Mouse (Mus musculus) T-helper 1 cell (primary cell): Measurements from ENCODE around the gene Atp8b5.

Experiments used
- in situ Hi-C: fragments of 300-600 bp; cut with MboI, MseI; formaldehyde crosslinking; loops from one replicate; pipeline ENCODE4 v1.15.1; 2025; ENCODE audit warnings: high pct_unique_total_duplicates

The Atp8b5 gene

DNA sequence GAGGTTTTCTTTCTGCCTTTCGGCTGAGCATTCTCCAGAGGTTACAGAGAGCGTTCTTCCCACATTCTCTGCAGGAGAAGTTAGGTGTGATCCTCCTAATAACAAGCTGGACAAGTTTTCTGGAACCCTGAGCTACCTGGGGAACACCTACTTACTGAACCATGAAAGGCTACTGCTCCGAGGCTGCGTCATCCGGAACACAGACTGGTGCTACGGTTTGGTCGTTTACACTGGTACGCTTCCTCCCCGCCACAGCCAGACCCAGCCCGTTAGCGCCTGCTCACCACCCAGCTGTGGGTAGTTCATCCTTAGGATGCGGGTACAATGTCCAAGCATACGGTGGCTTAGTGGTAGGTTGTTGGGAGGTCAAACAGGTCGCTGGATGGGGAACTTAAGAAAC lies 55.4 kb downstream of the Atp8b5 start:
- in situ Hi-C loops, result no loop called here

DNA sequence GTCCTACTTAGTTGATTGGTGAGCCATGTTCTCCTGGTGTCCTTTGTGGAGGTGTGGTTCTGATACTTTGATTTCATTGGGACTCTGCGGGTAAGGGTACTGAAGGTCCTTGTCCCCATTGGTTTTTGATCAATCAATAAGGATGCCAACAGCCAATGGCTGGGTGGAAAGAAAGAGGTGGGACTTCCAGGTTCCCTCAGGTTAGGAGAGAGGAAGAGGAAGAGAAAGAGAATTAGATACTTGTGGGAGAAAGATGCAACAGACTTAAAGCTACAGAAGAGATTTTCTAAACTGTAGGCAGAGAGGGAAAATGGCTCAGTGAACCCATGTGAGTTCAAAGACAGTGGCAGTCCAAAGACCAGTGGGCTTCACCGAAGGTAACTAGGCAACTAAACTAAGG lies 60.2 kb downstream of the Atp8b5 start:
- in situ Hi-C loops, result no loop called here

- in situ Hi-C loops, result no loop called here
These were observed 67.8 kb downstream of the Atp8b5 start for GRCm38 (mm10) chr4:43334771-43335170.

- in situ Hi-C loops, result no loop called here
These were observed 69.2 kb downstream of the Atp8b5 start for GRCm38 (mm10) chr4:43336176-43336575.

GRCm38 (mm10) chr4:43340096-43340804 lies 73.3 kb downstream of the Atp8b5 start:
- in situ Hi-C loops, result no loop called here

- in situ Hi-C loops, result no loop called here
These were observed 74.4 kb downstream of the Atp8b5 start for GRCm38 (mm10) chr4:43341276-43341891.

- in situ Hi-C loops, result no loop called here
These were observed 75.5 kb downstream of the Atp8b5 start for GRCm38 (mm10) chr4:43342443-43342842.

- in situ Hi-C loops, result no loop called here
These were observed 78.0 kb downstream of the Atp8b5 start for GRCm38 (mm10) chr4:43344932-43345331.

GRCm38 (mm10) chr4:43349206-43349605 lies 82.2 kb downstream of the Atp8b5 start:
- in situ Hi-C loops, result no loop called here

- in situ Hi-C loops, result no loop called here
These were observed 83.1 kb downstream of the Atp8b5 start for GRCm38 (mm10) chr4:43350038-43350560.

DNA sequence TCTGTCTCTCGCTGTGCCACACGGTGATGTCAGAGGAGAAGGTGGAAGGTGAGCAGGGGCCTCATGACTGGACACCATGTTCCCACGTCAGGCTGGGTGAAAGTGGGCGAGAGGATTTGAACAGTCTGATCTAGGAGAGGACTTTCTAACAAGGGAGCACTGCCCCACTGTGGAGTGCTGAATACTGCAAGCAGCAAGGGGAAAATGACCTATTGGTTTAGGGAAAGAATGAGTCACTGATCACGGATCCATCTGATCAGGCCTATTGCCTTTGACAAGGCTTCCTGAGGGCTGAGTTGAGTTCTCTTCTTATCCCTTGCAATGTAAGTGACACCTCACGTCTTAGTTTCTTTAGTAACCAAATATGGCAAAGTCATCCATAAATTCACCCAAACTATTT lies 86.7 kb downstream of the Atp8b5 start:
- in situ Hi-C loops, result no loop called here

DNA sequence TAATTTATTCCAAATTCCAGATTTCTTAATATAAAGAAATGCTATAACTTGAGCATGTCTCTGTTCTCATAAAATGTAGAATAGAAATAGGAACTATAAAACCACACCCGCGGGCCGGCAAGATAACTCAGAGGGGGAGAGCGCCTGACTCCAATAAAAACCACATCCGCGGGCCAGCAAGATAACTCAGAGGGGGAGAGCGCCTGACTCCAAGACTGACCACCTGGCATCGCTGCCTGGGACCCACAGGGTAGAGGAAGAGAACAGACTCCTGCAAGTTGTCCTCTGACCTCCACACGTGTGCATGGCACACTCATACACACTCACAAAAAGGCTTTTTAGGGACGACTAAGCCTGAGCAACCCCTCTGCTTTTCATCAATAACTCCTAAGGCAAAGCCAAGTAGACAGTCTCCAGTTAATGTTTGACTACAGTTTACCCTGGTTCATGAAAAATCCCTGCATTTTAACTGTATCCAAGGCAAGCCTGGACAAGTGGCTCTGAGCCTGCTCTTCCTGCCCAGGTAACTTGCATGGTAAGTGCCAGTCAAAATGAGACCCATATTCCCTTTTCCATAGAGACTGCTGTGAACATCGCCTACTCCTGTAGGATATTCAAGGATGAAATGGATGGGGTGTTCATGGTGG lies 98.1 kb downstream of the Atp8b5 start:
- in situ Hi-C loops, result no loop called here

DNA sequence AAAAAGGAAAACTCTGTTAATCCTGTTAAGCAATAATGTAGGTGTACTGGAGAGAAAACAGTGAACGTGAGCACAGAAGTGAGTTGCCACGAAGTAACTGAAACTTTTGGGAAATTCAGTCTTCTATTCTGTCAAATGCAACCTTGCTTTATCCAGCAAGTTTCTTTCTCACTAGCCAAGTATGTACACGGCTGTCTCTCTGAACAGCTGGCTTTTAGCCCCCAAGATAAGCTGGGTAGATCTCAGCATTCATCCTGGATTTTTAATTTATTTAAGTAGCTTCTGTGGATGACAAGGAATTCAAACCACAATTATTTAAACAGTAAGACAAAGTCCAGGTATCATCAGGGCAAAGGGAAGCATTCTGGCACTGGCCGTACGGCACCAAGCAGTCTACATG lies 100.3 kb downstream of the Atp8b5 start:
- in situ Hi-C loops, result no loop called here

DNA sequence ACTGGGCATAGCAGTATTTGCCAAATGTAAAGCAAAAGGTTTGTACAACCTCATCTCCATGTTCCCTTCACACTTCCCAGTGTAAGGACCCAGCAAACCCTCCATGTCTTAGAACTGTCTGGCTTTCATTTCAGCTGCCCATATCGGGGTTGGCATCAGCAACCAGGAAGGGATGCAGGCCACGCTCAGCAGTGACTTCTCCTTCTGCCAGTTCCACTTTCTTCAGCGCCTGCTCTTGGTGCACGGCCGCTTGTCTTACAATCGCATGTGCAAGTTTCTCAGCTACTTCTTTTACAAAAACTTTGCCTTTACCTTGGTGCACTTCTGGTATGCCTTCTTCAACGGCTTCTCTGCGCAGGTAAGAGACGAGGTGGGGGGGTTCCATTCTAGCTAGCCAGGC lies 100.8 kb downstream of the Atp8b5 start:
- in situ Hi-C loops, result no loop called here

DNA sequence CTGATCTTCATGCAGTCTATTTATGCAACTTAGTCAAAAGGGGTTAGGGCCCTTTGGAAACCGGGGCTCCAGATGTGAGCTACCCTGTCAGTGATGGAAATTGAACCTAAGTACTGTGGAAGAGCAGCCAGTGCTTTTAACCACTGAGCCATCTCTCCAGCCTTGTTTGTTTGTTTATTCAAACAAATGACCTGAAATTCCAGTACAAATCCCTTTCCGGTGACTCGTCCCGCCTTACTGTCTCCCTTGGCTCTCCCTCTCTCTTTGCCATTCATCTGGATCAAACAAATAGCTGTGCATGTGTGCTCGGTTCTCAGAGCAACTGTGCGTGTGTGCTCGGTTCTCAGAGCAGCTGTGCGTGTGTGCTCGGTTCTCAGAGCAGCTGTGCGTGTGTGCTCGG lies 104.4 kb downstream of the Atp8b5 start:
- in situ Hi-C loops, result no loop called here

DNA sequence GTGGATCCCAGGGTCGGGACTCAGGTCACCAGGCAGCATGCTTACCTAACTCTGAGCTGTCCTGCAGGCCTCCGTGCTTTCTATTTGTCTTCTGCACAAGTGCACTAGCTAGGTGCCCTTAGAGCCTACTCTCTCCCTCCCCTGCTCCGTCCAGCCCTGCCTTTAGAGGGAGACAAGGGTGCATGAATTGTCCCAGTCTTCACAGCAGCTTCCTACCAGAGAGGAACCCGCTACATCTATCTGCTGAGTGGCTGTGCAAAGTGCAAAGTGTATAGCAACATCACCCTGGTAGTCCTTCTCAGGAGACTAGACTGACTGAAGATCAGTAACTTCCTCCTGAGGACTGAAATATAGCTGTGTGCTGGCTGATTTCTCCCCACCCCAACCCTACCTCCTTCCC lies 105.2 kb downstream of the Atp8b5 start:
- in situ Hi-C loops, result no loop called here

- in situ Hi-C loops, result no loop called here
These were observed 107.3 kb downstream of the Atp8b5 start for GRCm38 (mm10) chr4:43374266-43374665.

DNA sequence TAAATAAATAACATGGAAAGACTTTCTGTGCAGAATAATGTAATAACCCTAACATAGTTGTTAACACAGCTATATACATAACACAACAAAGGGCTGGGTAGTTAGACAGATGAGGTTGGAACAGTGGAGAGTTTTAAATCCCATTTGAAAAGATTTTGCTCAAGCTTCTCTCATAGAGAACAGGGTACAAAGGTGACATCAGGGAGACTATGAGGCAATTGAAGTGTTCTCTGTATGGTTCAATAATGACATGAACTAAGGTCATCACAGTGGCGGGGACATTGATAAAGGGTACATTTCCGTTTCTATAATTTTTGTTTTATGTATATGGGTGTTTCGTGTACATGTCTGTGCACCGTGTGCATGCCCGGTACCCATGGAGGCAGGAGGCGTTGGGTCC lies 112.6 kb downstream of the Atp8b5 start:
- in situ Hi-C loops, result no loop called here

DNA sequence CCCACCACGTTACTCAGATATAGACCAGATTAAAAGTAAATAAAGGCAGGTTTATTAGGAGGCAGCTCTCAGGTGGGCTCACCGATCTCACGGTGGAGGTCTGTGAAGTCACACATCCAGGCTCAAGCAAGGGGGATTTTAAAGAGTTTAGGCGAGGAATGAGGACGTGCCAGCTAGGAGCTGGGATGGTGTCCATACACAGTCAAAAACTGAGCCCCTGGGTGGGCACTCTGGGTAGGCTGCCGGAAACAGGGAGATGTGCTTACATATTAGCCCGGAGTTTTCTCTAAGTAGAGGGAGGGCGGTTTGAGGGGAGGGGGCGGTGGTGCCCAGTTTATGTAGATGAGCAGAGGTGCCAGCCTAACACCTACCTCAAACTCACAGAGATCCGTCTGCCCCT lies 114.0 kb downstream of the Atp8b5 start:
- in situ Hi-C loops, result no loop called here

- in situ Hi-C loops, result no loop called here
These were observed 114.6 kb downstream of the Atp8b5 start, which contains the start of gene Rusc2 for GRCm38 (mm10) chr4:43381408-43382154. TSS of gene Rusc2 (plus strand) at chr4:43381979.

DNA sequence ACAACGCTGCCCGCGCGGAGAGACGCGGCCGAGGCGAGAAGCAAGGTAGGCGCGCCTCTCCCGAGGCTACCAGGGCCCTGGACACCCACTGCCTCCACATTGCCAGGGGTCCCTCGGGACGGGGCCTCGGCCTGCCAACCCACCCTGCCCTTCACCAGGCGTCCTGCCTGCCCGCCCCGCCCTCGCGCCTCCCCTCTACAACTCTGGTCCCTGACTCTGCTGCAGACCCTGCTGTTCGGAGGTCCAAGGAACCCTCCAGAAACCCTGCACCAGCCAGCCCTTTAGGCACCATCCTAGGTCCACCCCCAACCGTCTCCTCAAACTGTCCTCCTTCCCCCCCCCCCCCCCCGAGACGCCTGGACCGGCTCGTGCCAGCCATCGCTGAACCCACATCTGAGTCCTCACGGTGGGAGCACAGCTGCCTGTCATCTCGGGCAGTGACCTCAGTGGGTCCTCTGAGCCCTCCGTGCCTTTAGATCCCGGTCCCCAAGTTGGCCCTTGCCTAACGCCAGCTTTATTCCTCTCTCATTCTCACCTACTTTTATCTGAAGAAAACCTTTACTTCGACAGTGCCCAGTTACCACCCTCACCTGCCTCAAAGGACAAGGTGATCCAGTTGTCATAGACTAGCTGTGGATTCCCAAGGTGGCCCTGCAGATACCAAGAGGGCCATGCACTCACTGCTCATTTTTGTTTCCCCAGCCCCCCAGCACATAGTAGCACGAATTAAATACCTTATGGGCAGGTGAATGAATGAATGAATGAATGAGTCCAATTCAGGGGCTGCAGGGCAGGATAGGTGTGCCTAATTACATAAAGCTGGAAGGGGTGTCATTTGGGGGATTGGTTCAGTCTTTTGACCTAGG lies 115.4 kb downstream of the Atp8b5 start:
- in situ Hi-C loops, result no loop called here
